In genomic region chr2:170288787-170289186, GRCm38 (mm10) we compare ENCODE assay signal across 11 mouse cellular contexts.
A peak's percentile ranks its signal among the peaks of the same experiment; 100 is the strongest.
DNase-seq lines count a peak whose midpoint lies in the region; ATAC-seq and TF ChIP-seq lines count a peak whose summit lies in the region.
"Had no signal": no experiment of that assay in that cellular context is flagged by ENCODE, and none has a peak within 500 bp of the region (broad histone marks: within the 10 kb centered on the region; RNA-seq: fewer than 3 reads in every experiment).

No protein-coding gene starts in this region.

- no peaks in the 10 kb centered on the region for H3K36me3 ChIP-seq in embryonic facial prominence, embryonic 14.5 days (ENCODE audit: control insufficient read depth, insufficient read depth, low read length)
- H3K36me3 ChIP-seq in hindbrain, embryonic 15.5 days: no peaks in the 10 kb centered on the region
- H3K36me3 ChIP-seq in midbrain, postnatal 0 days (ENCODE audit: insufficient read depth, low read length): no peaks in the 10 kb centered on the region
- H3K36me3 ChIP-seq: limb, embryonic 12.5 days; neural tube, embryonic 12.5 days had no signal

- no peaks in the 10 kb centered on the region for H3K9me3 ChIP-seq in embryonic facial prominence, embryonic 14.5 days (ENCODE audit: control insufficient read depth, low read length)
- H3K9me3 ChIP-seq in hindbrain, embryonic 15.5 days: no peaks in the 10 kb centered on the region
- H3K9me3 ChIP-seq in midbrain, postnatal 0 days (ENCODE audit: low read length): no peaks in the 10 kb centered on the region
- H3K9me3 ChIP-seq: forebrain, embryonic 13.5 days; limb, embryonic 12.5 days; neural tube, embryonic 12.5 days had no signal

- ATAC-seq in embryonic facial prominence, embryonic 14.5 days (ENCODE audit: low read depth): no peak
- ATAC-seq in hindbrain, embryonic 15.5 days (ENCODE audit: low FRiP score, low read depth): no peak
- no peak for ATAC-seq in midbrain, postnatal 0 days (ENCODE audit: low FRiP score)
- ATAC-seq: forebrain, embryonic 13.5 days had no signal

- DNase-seq in layer of hippocampus, adult 2 months (ENCODE audit: low spot score in 2 of 2): no peak
- no peak for DNase-seq in layer of hippocampus, postnatal 36 days
- no peak for DNase-seq in embryonic facial prominence, embryonic 14.5 days (ENCODE audit: low spot score)
- DNase-seq in midbrain, postnatal 0 days (ENCODE audit: low spot score): no peak
- no peak for DNase-seq in cerebellum, postnatal 25 days
- DNase-seq in lung, postnatal 4 days: no peak
- DNase-seq: kidney, adult 11 months had no signal

- 82% methylated on average over 7 of the region's 7 CpGs for WGBS in embryonic facial prominence, embryonic 14.5 days
- 53% methylated on average over 7 of the region's 7 CpGs for WGBS in hindbrain, embryonic 15.5 days
- WGBS in midbrain, postnatal 0 days: 59% methylated on average over 7 of the region's 7 CpGs

- peak overlapping the region; percentile 79 for H3K27ac ChIP-seq in layer of hippocampus, adult 2 months
- peak overlapping the region; percentile 72; the same call in 1 of the 2 replicates for H3K27ac ChIP-seq in embryonic facial prominence, embryonic 14.5 days (replicated peaks; ENCODE audit: low read depth, low read length)
- peak overlapping the region; percentile 44 for H3K27ac ChIP-seq in hindbrain, embryonic 15.5 days (replicated peaks)
- H3K27ac ChIP-seq in midbrain, postnatal 0 days (ENCODE audit: low read depth, low read length): peak overlapping the region; percentile 69
- H3K27ac ChIP-seq: forebrain, embryonic 13.5 days; neural tube, embryonic 12.5 days had no signal

- H3K9ac ChIP-seq in embryonic facial prominence, embryonic 14.5 days (ENCODE audit: low read depth, low read length): peak overlapping the region; percentile 46; the same call in 1 of the 2 replicates
- H3K9ac ChIP-seq in hindbrain, embryonic 15.5 days: no peak overlapping the region
- no peak overlapping the region for H3K9ac ChIP-seq in midbrain, postnatal 0 days (replicated peaks; ENCODE audit: low read length, poor library complexity, severe bottlenecking)
- H3K9ac ChIP-seq: forebrain, embryonic 13.5 days; limb, embryonic 12.5 days; neural tube, embryonic 12.5 days had no signal

- no peak overlapping the region for H3K4me3 ChIP-seq in layer of hippocampus, adult 2 months
- H3K4me3 ChIP-seq in embryonic facial prominence, embryonic 14.5 days (ENCODE audit: low read depth, low read length): no peak overlapping the region
- H3K4me3 ChIP-seq in hindbrain, embryonic 15.5 days: no peak overlapping the region
- no peak overlapping the region for H3K4me3 ChIP-seq in midbrain, postnatal 0 days (ENCODE audit: low read depth, low read length)
- H3K4me3 ChIP-seq: limb, embryonic 12.5 days; neural tube, embryonic 12.5 days had no signal

- peaks cover 28% of the 10 kb centered on the region for H3K4me1 ChIP-seq in embryonic facial prominence, embryonic 14.5 days (ENCODE audit: control insufficient read depth, insufficient read depth, low read length)
- peaks cover 20% of the 10 kb centered on the region for H3K4me1 ChIP-seq in hindbrain, embryonic 15.5 days (replicated peaks)
- H3K4me1 ChIP-seq in midbrain, postnatal 0 days (ENCODE audit: insufficient read depth, low read length): 0 out of 2 replicates have a peak, but pooled peaks cover 4% of the 10 kb centered on the region

- no peak for TF ChIP-seq CTCF in layer of hippocampus, adult 2 months (conservative IDR thresholded peaks at IDR 0.05)
- no peak for TF ChIP-seq CTCF in midbrain, postnatal 0 days (IDR thresholded peaks at IDR 0.05)

- H3K27me3 ChIP-seq in embryonic facial prominence, embryonic 14.5 days (replicated peaks; ENCODE audit: control insufficient read depth, insufficient read depth, low read length): no peaks in the 10 kb centered on the region
- 0 out of 2 replicates have a peak, but pooled peaks cover 3% of the 10 kb centered on the region for H3K27me3 ChIP-seq in hindbrain, embryonic 15.5 days
- peaks cover 4% of the 10 kb centered on the region; the same call in 1 of the 2 replicates for H3K27me3 ChIP-seq in midbrain, postnatal 0 days (ENCODE audit: insufficient read depth, low read length)

- peak overlapping the region; percentile 76; the same call in 1 of the 2 replicates for H3K4me2 ChIP-seq in embryonic facial prominence, embryonic 14.5 days (ENCODE audit: low read depth, low read length)
- H3K4me2 ChIP-seq in hindbrain, embryonic 15.5 days: no peak overlapping the region
- H3K4me2 ChIP-seq in midbrain, postnatal 0 days (ENCODE audit: low read depth, low read length, poor library complexity, severe bottlenecking): no peak overlapping the region
